Mouse (Mus musculus) gastrocnemius, postnatal 10 days (tissue): ENCODE results near the gene Nomo1. TPM values are rescaled to one million over a fixed set of nuclear protein-coding genes. Genes with fewer than 3 reads are reported as not detected.

Source experiments
- DNase-seq: peaks from one replicate; pipeline ENCODE4 v3.0.0; 2021; ENCODE audit warnings: mixed read lengths
- total RNA-seq, 2 experiments: library from RNA; stranded (reverse); gene quantifications; 2 replicates each; pipeline ENCODE4 v1.2.3; 2021

Nomo1 gene
- total RNA-seq, 2 experiments from 2014 or later = 42.1 to 47.5 TPM

DNA sequence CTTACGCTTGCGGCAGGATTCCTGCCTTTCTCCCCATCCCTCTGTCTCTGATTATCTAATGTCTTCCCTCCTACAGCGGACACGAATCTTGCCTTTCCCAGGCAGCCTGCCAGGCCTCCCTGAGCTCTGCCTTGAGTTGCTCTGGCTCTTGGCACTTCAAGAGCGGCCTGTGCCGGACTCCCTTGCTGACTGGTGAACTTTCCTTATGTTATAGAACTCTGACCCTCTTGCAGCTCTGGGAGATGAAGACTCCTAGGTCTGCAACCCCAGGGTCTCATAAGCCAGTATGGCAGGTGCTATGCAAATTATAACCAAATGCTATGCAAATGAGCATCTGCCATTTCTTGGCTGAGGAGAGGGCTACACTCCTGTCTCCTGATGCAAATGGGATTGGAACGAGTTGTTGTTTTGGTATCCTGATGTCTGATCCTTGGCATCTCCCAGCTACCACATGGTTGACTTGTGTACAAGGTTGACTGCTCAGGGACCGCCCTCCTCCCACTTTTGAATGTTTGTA is 69.6 kb downstream of the Nomo1 start:
- peak; percentile 44 for DNase-seq

DNA sequence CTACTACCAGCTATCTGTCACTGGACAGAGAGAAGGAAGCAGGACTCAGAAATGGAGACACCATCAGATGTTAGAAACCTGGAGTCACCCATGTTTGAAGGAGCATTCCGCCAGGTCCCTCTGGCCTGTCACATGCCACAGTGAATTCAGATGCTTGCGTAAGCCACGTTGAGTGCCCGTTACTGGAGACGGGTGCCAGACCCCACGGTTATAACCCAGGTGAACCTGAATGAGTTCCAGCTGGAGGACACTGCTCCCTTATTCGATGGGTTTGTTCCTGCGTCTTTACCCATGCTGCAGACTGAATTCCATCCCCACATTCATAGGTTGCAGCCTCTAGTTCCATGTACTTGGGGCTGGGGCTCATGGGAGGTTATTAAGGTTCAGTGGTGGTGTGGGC is 70.3 kb downstream of the Nomo1 start:
- DNase-seq = no peak

DNA sequence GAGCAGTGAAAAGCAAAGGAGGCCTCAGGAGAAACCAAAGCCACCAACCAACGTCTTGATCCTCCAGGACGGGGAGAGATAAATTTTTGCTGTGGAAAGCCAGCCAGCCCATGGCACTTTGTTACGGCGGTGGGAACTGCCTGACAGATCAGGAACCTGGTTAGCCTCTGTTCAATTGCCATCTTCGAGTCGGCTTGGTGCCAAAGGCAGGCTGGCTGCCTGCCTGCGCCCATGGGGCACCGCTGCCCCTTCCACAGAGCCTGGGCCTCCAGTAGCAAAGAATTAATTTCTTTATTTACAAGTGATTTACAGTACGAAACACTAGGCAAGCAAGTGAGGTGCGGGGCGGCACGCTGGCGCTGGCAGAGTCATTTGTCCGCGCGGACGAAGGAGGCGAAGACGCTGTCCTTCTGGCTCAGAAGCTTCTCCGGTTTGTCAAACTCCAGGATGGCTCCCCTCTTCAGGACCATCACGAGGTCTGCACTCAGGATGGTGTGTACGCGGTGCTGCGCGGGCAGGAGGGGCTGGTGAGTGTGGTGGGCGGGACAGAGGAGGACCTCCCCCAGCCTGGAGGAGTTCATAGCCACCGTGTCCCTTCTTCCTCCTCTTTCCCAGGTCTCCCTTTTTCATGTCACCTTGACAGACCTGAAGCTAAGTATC is 70.9 kb downstream of the Nomo1 start:
- DNase-seq = no peak

DNA sequence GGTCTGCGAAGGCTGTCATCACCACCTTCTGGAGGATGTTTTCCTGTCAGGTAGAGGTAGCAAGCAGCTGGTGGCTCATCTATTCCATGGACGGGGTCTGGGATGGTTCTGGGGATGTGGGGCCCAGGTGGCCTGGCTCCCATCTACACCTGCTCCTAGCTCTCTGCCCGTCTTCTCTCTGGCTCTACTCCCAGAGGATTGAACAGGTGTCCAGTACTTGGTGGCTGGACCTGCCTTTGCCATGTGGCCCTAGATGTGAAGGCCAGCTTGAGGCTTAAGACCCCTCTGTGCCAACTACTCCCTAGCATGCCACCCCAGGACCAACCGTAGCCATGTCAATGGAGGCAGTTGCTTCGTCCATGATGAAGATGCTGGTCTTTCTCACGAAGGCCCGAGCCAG is 72.0 kb downstream of the Nomo1 start:
- DNase-seq = no peak

DNA sequence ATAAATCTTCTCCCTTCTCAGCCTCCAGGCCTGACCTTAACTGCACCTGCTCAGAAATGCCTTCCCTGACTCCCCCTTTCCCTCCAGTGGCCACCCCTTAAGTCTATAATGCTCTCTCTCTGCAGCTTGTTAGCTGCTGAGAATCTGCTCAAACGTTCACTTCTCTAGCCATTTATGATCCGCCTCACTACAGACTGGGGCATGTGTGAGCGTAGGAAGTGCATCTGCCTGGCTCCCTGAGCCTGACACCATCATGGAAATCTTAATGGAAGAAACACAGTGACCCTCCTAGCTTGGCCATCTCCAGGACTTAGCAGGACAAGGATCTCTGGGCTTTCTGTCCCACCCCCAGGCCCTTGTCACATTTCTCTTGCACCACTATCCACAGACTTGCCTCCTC is 76.6 kb downstream of the Nomo1 start:
- no peak for DNase-seq

DNA sequence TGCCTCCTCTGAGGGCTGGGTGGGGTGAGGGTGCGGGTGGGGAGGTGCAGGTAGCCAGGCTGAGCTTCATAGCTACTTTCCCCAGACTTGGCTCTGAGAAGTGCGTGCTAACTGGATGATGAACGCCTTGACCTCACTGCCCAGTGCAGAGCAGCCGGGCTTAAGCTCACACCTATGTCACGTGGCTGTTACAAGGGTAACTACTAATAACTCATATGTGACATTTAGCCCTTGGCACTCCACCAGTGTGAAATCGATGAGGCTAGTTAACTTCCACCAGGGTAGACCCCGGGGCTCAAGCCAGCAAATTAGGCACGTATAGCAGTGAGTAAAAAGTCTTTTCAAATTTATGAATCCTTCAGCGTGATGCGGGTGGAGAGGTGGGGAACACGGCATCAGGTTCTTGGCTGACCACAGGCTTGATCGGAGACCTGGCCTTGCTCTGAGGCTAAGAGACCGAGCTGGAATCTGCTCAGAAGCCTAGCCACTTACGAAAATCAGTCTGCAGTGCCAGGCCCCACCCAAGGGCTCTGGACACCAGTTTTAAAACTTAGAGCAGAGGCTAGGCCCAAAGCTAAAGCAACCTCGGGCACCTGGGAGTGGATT is 77.8 kb downstream of the Nomo1 start:
- DNase-seq = no peak

DNA sequence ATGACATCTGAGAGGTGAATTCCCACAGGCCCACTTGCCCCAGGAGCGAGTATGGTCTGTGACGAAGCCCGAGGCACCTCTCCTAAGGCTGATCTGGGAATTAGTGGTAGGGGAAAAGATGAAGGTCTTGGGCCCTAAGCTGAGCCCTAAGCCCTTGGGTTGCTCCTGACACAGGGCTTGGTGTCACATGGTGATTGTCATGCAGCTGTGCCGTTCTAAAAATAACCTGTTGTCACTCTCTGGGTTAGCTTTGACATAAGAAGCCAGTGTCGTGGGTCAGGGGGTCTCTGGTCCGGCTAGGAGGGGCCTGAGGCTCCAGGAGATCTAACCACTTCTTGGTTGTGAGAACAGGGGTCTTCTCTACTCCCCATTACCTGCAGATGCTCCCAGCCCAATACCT is 78.4 kb downstream of the Nomo1 start:
- DNase-seq = no peak

DNA sequence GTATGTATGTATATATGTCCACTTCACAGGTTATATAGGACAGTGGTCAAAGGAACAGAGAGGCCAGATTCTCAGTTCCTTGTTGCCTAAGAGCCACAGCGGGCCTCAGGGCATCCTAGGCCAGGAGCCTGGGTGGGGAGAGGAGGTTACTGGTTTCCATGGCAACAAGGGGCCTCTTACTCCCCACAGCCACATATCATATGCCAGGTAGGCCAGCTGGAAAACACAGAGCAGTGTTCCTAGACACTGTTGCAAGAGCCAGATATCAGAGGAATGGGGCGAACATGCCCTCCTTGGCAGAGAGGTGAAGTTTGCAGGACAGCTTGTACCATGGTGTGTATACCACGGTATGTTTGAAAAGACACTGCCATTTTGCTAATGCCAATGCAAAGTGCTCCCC is 79.9 kb downstream of the Nomo1 start:
- DNase-seq = no peak

DNA sequence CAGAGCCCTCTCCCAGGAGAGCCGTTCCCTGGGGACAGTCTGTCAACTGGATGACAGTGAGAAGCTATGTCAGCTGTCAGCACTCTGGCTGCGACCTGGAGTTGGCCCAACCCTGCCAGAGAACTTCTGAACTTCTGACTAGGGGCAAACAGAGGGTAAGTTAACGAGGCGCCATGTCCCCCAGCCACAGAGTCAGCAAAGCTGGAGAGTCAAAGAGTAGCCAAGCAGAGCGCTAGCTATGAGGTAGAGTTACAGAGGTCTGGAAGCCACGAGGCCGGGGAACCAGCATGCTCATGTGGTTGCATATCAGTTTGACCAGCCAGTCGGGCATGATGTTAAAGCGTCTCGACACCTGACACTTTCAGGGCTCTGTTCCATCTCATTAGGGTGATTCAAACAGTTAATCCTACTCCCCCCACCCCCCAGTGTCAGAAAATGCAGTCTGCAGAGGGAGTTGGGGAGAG is 82.7 kb downstream of the Nomo1 start:
- peak; percentile 43 for DNase-seq

DNA sequence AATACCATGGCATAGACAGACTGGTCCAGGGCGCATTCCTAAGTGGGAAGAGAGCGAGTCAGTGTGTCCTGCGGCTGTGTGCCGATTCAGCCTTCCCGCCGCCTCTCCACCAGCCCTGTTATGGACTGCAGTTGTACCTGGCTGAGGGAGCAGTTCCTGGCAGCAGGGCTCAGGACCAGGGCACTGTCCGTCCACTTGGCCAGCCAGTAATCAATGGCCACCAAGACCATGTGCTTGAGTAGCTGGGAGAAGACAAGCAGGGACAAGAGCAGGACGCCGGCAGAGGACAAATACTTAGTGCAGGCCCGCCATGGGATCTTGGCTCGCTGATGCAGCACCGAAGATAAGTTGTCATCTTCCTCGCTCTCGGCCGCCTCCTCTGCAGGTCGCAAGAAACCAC is 83.5 kb downstream of the Nomo1 start:
- DNase-seq = no peak

DNA sequence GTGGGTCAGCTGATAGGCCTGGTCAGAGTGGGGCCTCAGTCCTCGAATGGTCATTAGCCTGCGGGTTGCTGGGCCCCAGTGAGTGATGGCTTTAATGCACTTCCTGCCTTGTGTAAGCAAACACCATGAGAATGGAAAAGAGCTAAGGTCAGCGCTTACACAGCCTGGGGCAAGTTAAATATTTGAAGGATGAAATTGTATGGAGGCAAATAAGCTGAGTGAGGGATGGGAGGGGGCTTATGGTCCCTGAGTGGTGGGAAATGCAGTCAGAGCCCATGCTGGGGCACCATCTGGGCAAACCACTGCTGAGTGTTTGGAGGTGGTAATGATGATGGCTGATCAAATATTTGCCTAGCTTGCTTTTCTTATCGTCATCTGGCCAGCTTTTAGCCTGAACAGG is 89.5 kb downstream of the Nomo1 start:
- DNase-seq = no peak

DNA sequence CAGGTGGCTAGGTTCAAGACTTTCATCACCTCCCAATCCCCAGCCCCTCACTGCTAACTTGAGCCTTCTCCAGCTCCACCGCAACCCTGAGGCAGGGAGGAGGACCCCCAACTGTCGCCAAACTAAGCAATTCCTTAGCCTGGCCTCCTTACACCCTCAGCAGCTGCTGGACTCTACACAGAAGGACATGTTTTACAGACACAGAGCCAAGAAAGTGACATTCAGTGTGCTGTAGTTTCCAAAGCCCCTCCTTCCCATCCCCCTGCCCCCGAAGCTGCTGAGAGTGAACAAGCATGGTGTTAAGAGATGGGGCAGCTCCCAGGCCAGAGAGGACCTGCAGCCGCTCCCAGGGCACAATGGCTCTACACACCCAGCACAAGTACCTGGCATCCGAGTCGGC is 91.0 kb downstream of the Nomo1 start:
- no peak for DNase-seq

DNA sequence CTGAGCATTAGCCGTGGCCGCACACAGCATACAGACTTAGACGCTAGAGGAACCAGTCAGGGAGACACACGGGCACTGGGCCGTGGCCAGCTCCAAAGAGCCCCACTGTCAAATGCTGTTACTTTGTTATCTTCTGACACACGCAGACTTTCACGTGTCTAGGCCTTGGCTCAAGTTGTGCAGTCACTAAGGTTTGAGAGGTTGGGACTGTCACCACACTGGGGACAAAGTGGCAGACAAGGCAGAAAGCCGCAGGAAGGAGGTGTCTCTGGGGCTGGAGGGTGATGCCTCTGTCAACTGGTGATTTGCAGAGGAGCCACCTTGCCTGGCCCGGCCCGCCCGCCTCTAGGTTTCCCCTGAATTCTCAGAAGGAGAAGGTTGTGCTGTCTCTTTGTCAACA is 91.8 kb downstream of the Nomo1 start:
- no peak for DNase-seq

DNA sequence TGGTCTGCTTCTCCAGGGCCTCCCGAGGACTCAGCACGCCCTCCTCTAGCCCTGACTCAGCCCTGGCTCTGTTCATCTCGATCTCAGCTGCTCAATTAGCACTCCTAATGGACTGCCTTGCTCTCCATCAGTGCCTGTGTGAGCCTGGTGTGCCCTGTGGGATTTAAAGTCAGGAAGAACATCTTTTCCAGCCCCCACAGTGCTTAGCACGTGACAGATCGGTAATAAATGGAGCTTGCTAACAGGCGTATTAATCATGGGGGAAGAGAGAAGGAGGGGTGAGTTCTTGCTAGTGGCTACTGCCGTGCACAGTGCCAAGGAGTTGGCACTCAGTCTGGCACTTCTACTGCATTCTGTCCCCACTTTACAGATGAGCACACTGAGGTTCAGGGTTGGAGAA is 94.7 kb downstream of the Nomo1 start:
- no peak for DNase-seq

DNA sequence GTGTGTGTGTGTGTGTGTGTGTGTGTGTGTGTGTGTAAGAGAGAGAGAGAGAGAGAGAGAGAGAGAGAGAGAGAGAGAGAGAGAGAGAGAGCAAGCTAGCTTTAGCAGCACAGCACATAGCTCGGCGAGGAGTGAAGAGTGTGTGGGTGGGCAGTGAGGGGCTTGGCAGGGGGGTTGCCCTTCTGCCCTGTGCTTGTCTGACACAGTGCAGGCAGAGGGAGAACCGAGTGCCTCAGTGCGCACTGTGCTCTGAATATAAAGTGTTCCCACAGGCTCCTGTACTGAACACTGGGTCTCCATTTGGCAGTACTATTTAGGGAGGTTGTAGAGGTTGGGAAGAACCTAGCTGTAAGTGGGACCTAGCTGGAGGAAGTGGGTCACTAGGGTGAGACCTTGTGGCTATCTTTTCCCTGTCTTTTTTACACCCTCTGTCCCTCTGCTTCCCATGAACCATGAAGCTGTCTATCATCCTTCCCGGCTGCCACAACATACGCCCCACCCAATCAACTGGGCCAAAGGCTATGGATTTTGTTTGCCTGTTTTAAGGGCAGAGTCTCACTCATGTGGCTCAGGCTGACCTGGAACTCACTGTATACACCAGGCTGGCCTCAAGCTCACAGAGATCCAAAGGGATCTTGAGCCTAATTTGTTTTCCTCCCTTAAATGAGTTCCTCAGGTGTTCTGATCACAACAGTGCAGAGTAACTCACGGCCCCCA is 96.1 kb downstream of the Nomo1 start:
- DNase-seq = no peak

DNA sequence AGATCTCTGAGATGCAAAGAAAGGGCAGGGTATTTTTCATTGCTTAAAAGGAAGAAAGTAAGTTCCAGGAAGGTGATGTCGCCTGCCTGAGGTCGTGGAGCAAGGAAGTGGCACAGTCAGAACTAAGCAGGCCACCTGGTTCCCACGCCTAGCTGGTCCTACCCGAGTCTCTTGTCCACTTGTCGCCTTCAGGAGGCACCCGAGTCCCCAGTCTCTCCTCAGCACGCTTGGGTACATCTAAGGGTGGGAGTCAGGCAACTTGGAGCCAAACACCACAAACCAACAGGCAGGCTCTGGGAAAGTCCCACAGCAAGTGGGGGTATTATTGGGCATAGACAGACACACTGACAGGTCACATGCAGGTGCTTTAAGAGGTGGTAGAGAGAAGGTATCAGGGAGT is 97.2 kb downstream of the Nomo1 start:
- DNase-seq = no peak

DNA sequence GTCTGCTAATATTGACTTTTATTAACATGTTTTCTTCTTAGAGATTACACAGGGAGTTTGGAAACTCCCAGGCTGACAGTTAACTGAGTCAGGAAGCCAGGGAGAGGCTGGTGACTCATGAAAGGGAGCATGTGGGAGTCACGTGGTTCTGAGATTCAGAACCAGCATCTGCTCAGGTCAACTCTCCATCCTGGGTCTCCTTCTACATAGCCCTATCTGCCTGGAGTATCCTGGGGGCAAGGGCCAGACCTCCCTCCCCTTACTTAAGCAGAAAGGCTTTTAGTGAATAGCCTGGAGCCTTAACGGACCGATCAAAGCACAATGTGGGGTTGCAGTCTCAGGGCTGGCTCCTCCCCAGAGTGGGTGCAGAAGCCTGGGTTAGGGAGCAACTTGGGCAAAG is 97.8 kb downstream of the Nomo1 start:
- DNase-seq = no peak

DNA sequence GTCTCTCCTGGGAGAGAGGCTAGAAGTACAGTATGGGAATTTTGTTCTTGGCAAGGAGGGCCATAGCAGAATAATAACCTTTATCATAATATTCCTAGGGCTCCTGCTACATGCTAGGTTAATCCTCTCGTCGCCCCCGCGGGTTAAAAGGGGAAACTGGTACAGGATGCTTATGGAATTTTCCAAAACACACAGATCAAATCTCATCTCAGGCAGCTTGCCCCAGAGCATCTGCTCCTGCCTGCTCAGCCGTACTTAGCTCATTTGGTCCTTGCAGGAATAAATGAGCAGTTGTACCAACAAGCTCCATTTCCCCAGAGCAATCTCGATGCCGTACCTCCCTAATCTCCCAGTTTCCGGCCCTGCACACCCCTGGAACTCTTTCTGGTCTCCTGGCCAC is 98.3 kb downstream of the Nomo1 start:
- no peak for DNase-seq

DNA sequence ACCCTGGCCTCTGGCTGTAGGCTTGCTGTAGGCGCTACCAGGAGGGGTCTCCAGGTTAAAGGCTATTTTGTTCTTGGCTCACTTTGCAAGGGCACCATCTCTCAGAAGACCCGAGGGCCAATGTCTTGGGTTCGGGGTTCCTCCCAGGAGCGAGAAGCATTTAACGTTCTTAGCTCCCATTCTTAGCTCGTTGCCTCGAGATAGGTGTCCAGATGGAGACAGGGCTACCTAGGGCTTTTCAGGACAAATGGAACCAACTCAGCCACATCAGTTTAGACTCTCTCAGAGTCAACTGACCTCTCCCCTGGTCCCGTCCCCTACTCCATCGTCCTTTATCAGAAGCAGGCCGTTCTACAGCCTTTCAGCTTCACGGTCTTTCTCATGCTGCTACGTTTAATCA is 98.7 kb downstream of the Nomo1 start:
- DNase-seq = no peak
